Mouse (Mus musculus) heart, postnatal 25 days (tissue): ENCODE results near the gene Enpep. TPM values are rescaled to one million over a fixed set of nuclear protein-coding genes. Genes with fewer than 3 reads are reported as not detected.

ENCODE experiments used
- DNase-seq: peaks from one replicate; pipeline ENCODE4 v3.0.0; 2022; ENCODE audit warnings: low spot score
- intact Hi-C: fragments of 180-260 bp; cut with DNase I; formaldehyde crosslinking; loops from one replicate; pipeline ENCODE4 v1.15.1; 2025
- total RNA-seq, 2 experiments: library from RNA; stranded (reverse); gene quantifications; 2 replicates each; pipeline ENCODE4 v1.2.3; 2021

The Enpep gene
- total RNA-seq, result 1 to 10 TPM; 6.6 to 8.0 TPM

- intact Hi-C loops, result no loop called here
- DNase-seq, result no peak
These were observed at the start of gene Enpep for GRCm38 (mm10) chr3:129332586-129332985. Gene Enpep, minus strand, starts transcription at chr3:129332720.

GRCm38 (mm10) chr3:129379109-129379508, 46.6 kb upstream of the Enpep start:
- intact Hi-C loops, result no loop called here
- no peak for DNase-seq

- intact Hi-C loops, result no loop called here
- no peak for DNase-seq
These were observed 42.6 kb upstream of the Enpep start for GRCm38 (mm10) chr3:129375087-129375486.

- no peak for DNase-seq
- intact Hi-C loops, result no loop called here
These were observed 40.6 kb upstream of the Enpep start for GRCm38 (mm10) chr3:129373108-129373507.

- no peak for DNase-seq
- intact Hi-C loops, result no loop called here
These were observed 37.0 kb upstream of the Enpep start for GRCm38 (mm10) chr3:129369491-129369890.

GRCm38 (mm10) chr3:129365919-129366318, 33.4 kb upstream of the Enpep start:
- intact Hi-C loops, result no loop called here
- no peak for DNase-seq

GRCm38 (mm10) chr3:129364818-129365390, 32.4 kb upstream of the Enpep start:
- no peak for DNase-seq

GRCm38 (mm10) chr3:129363426-129363825, 30.9 kb upstream of the Enpep start:
- DNase-seq, result no peak
- intact Hi-C loops, result no loop called here

More at GRCm38 (mm10) chr3:129364818-129365390, 32.4 kb upstream of the Enpep start:
- intact Hi-C loops, result no loop called here

- intact Hi-C loops, result no loop called here
- no peak for DNase-seq
These were observed 25.6 kb upstream of the Enpep start for GRCm38 (mm10) chr3:129358115-129358514.

GRCm38 (mm10) chr3:129353901-129354300, 21.4 kb upstream of the Enpep start:
- intact Hi-C loops, result no loop called here
- no peak for DNase-seq

GRCm38 (mm10) chr3:129351320-129351877, 18.9 kb upstream of the Enpep start:
- intact Hi-C loops, result no loop called here
- DNase-seq, result no peak

- no peak for DNase-seq
- intact Hi-C loops, result no loop called here
These were observed 14.8 kb upstream of the Enpep start for GRCm38 (mm10) chr3:129347277-129347676.

- no peak for DNase-seq
- intact Hi-C loops, result no loop called here
These were observed 10.2 kb upstream of the Enpep start for GRCm38 (mm10) chr3:129342767-129343166.

GRCm38 (mm10) chr3:129341066-129341465, 8.5 kb upstream of the Enpep start:
- DNase-seq, result no peak
- intact Hi-C loops, result no loop called here

GRCm38 (mm10) chr3:129338296-129339091, 6.0 kb upstream of the Enpep start:
- no peak for DNase-seq
- intact Hi-C loops, result no loop called here

- no peak for DNase-seq
- intact Hi-C loops, result no loop called here
These were observed 378 bp downstream of the Enpep start for GRCm38 (mm10) chr3:129332142-129332541.

GRCm38 (mm10) chr3:129331427-129331826, 1.1 kb downstream of the Enpep start:
- no peak for DNase-seq
- intact Hi-C loops, result no loop called here

GRCm38 (mm10) chr3:129328056-129328455, 4.5 kb downstream of the Enpep start:
- intact Hi-C loops, result no loop called here
- no peak for DNase-seq

- intact Hi-C loops, result no loop called here
- DNase-seq, result no peak
These were observed 10.9 kb downstream of the Enpep start for GRCm38 (mm10) chr3:129321585-129321984.

GRCm38 (mm10) chr3:129317032-129317729, 15.3 kb downstream of the Enpep start:
- intact Hi-C loops, result no loop called here

More at GRCm38 (mm10) chr3:129317032-129317729, 15.3 kb downstream of the Enpep start:
- DNase-seq, result no peak
